Mouse (Mus musculus) small intestine, adult 2 months (tissue): ENCODE results near the gene Slc9a9.

Experiments used
- CTCF ChIP-seq: fragments of 200-500 bp; IDR thresholded peaks from 2 replicates; pipeline ENCODE4 v1.5.1; 2012; ENCODE audit warnings: low read depth, mild to moderate bottlenecking, control low read depth, inconsistent platforms, low read length, moderate library complexity, mixed read lengths; ENCODE audit not compliant: insufficient replicate concordance, insufficient read length; ENCODE audit errors: extremely low read depth
- POLR2A ChIP-seq: fragments of 200-500 bp; IDR thresholded peaks from 2 replicates; pipeline ENCODE4 v1.6.1; 2012; ENCODE audit warnings: low read depth, mild to moderate bottlenecking, control low read depth, inconsistent platforms, low read length, moderate library complexity

DNA sequence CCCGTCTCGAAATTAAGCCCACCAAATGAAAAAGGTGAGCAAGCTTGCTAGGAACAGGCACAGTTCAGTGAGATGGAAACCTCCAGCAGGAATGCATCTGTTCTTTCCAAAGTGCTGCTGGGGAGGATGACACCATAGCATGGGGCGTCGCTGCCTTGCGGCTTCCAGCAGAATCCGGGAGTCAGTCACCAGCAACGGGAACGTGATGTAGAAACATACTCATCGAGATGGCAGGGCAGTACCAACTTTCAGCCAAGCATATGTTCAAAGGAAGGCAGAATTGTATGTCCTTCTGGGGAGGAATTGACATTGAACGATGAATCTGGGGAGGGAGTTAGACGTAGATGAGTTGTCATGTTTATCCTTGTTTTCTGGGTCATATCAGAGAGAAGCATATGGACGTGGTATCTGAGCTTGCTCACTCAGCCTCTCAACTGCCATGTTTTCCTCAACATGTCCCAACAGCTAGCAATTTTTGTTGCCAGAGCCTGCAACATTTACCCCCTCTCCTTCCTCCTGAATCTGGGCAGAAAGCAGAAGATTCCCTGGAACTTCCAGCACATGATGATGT lies 350.5 kb downstream of the Slc9a9 start:
- TF ChIP-seq CTCF (no peak), POLR2A (no peak)
